Mouse (Mus musculus): ENCODE measurements around the gene Ano2. TPM values are rescaled to one million over a fixed set of nuclear protein-coding genes. Genes with fewer than 3 reads are reported as not detected.

Gene Ano2
- polyA plus RNA-seq, 1 experiment, result 0.28 TPM

GRCm38 (mm10) chr6:125973551-125973950 is 283.3 kb downstream of the Ano2 start:
- TF ChIP-seq POLR2A (IDR thresholded peaks at IDR 0.05; ENCODE audit: borderline replicate concordance, extremely low read depth, low read depth, low read length) (no peak), CTCF (IDR thresholded peaks at IDR 0.05; ENCODE audit: insufficient read depth, low read length) (no peak)
- Histone ChIP-seq H3K4me1 (ENCODE audit: control insufficient read depth, insufficient read depth, low read length) (no peaks in the 10 kb centered on the region), H3K4me3 (replicated peaks; ENCODE audit: extremely low read depth, low read depth, low read length) (no peak overlapping the region)
- no peak for DNase-seq

DNA sequence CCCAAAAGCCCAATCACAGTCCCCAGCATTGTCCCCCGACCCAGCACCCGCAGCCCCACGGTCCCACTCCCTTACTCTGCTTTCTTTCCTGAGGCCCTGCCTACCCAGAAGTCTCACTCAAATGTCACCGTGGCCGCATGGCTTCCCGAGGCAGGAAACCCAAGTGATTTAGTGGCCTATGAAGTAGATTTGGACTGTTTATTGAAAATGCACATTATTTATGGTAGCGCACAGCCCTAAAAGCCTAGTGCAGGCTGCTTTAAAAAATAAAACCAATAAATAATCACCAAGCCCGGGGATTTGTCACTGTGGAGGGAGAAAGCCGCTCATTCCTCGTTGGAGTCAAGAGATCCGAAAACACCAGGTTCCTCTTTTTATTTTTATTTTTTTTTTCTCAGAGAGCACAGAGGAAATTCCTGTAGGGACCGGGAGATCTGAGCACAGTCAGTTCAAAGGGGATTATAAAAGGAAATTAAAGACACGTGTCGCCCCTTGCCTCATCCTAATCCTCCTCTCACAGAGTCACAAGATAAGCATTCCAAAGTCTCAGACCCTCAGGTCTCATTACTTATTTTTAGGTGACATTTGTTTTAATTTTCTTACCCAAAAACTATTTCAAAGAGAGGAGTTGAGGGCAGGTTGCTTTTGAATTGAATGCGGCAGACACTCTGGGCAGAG is 285.7 kb downstream of the Ano2 start:
- no peak overlapping the region for H3K4me3 ChIP-seq (replicated peaks; ENCODE audit: extremely low read depth, low read depth, low read length)
- no peak for TF ChIP-seq POLR2A (IDR thresholded peaks at IDR 0.05; ENCODE audit: borderline replicate concordance, extremely low read depth, low read depth, low read length)
- no peak for TF ChIP-seq CTCF (IDR thresholded peaks at IDR 0.05; ENCODE audit: insufficient read depth, low read length)
- no peak for DNase-seq
- no peaks in the 10 kb centered on the region for H3K4me1 ChIP-seq (ENCODE audit: control insufficient read depth, insufficient read depth, low read length)
- 42% methylated on average over 15 of the region's 15 CpGs for WGBS

DNA sequence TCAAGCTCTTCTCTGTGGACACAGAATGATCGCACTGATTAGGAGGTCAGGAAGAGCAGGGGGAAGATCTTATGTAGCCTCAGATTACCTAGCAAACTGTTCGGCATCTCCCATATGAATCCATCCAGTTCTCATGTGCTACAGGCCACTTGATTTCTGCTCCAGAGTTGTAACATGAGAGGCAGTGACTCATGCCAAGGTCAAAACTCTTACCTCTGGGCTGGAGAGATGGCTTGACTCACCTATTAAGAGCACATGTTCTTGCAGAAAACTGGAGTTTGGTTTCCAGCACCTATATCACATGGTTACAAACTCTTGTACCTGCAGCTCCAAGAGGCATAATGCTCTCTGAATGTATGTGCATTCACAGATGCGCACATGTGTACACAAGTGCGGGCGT is 289.4 kb downstream of the Ano2 start:
- Histone ChIP-seq H3K4me3 (replicated peaks; ENCODE audit: extremely low read depth, low read depth, low read length) (no peak overlapping the region), H3K4me1 (ENCODE audit: control insufficient read depth, insufficient read depth, low read length) (no peaks in the 10 kb centered on the region)
- TF ChIP-seq POLR2A (IDR thresholded peaks at IDR 0.05; ENCODE audit: borderline replicate concordance, extremely low read depth, low read depth, low read length), result no peak
- TF ChIP-seq CTCF (IDR thresholded peaks at IDR 0.05; ENCODE audit: insufficient read depth, low read length), result no peak
- WGBS, result 90% methylated on average over 5 of the region's 5 CpGs
- DNase-seq, result no peak

- H3K4me1 ChIP-seq (ENCODE audit: control insufficient read depth, insufficient read depth, low read length), result no peaks in the 10 kb centered on the region
- DNase-seq, result no peak
- WGBS, result 65% methylated on average over 4 of the region's 4 CpGs
- no peak overlapping the region for H3K4me3 ChIP-seq (replicated peaks; ENCODE audit: extremely low read depth, low read depth, low read length)
- TF ChIP-seq POLR2A (IDR thresholded peaks at IDR 0.05; ENCODE audit: borderline replicate concordance, extremely low read depth, low read depth, low read length) (no peak), CTCF (IDR thresholded peaks at IDR 0.05; ENCODE audit: insufficient read depth, low read length) (no peak)
Observed at GRCm38 (mm10) chr6:125984050-125984449, 293.8 kb downstream of the Ano2 start.

DNA sequence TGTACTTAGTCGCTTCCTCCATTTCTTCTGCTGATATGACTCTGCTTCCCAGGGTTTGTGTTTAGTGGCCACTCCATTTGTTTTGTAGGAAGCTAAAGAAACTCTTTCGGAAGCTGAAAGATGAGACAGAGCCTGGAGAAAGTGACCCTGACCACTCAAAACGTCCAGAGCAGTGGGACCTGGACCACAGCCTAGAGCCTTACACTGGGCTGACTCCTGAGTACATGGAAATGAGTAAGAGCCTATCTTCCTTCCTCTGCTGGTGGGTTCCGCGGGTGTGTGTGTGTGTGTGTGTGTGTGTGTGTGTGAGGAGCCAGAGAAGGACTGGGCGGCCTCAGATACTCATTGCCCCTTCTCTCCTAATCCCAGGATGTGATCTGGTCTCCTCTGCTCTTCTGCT is 302.5 kb downstream of the Ano2 start:
- TF ChIP-seq POLR2A (IDR thresholded peaks at IDR 0.05; ENCODE audit: borderline replicate concordance, extremely low read depth, low read depth, low read length) (no peak), CTCF (IDR thresholded peaks at IDR 0.05; ENCODE audit: insufficient read depth, low read length) (no peak)
- 36% methylated on average over 6 of the region's 6 CpGs for WGBS
- no peak for DNase-seq
- Histone ChIP-seq H3K4me1 (ENCODE audit: control insufficient read depth, insufficient read depth, low read length) (no peaks in the 10 kb centered on the region; the same call in none of the 2 replicates), H3K4me3 (replicated peaks; ENCODE audit: extremely low read depth, low read depth, low read length) (no peak overlapping the region)

DNA sequence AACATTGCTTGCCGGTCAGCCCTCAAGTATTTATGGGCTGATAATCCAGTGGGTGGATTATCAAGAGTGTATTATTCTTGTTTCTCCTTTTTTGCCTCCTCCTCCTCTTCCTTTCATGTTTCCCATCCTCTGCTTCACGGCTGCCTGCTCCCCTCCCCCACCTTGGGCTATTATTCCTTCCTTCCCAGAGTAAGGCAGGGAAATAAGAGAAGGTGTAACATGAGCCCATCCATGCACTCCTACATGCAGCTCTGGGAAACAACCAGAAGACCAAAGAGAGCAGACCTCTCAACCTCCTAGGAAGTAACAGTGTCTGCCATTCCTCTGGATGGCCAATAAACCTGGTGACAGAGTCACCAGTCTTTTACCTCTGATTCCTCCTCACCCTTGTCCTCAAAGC is 311.6 kb downstream of the Ano2 start:
- no peak for TF ChIP-seq CTCF (IDR thresholded peaks at IDR 0.05; ENCODE audit: insufficient read depth, low read length)
- peaks cover 12% of the 10 kb centered on the region for H3K4me1 ChIP-seq (ENCODE audit: control insufficient read depth, insufficient read depth, low read length)
- H3K4me3 ChIP-seq (replicated peaks; ENCODE audit: extremely low read depth, low read depth, low read length), result no peak overlapping the region
- 63% methylated on average over 2 of the region's 2 CpGs for WGBS
- no peak for DNase-seq

DNA sequence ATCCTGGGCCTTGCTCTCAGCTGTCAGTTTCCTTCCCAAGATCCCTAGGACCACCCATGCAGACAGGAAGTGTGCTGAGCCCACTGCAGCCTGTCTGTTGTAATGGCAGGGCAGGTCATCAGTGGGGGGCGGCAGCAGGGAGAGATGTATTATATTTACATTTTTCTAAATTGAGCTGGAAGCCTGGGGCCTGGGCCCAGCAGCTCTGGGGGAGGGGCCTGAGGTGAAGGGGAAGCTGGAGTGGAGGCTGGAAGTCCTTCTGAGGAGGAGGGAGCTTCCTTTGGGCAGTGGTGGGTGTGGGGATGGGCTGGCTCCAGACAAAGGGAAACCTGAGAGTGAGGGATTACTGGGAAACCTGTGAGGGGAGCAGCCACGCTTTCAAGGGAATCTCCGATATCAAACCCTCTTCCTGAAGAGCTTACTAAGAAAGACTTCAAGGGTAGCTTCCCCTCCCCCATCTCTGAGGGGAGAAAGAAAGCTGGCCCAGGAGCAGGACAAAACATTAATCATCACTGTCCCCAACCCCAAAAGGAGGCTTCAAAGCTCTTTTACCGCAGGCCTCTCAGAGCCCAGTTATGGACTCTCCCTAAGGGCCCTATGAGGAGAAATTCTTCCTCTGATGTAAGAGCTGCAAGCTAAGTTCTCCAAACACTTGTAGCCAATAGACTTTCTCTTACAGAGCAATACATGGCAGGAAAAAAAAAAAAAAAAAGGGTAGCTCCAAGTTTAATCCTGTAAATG is 313.0 kb downstream of the Ano2 start:
- DNase-seq, result no peak

DNA sequence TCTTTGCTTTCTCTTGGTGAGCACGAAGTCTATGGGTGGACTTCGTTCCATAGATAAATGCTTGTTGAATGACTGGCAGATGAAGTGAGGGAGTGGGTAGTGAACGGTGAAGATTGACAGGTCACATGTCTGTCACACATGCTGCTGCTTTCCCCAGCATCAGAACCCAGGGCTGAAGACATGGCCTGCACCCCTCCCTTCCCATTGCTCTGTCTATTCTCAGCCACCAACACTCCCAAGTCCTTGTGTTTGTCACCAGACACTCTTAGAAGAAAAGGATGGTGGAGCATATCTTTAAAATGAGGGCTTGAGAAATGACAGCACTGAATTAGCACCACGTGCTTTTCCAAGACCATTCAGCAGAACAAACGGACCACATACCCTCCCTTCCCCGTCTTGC is 316.4 kb downstream of the Ano2 start:
- WGBS, result 89% methylated on average over 6 of the region's 6 CpGs
- H3K4me3 ChIP-seq (replicated peaks; ENCODE audit: extremely low read depth, low read depth, low read length), result no peak overlapping the region
- H3K4me1 ChIP-seq (ENCODE audit: control insufficient read depth, insufficient read depth, low read length), result peaks cover 12% of the 10 kb centered on the region
- TF ChIP-seq POLR2A (IDR thresholded peaks at IDR 0.05; ENCODE audit: borderline replicate concordance, extremely low read depth, low read depth, low read length), result no peak
- no peak for TF ChIP-seq CTCF (IDR thresholded peaks at IDR 0.05; ENCODE audit: insufficient read depth, low read length)
- no peak for DNase-seq

More for the DNA sequence above, 313.0 kb downstream of the Ano2 start:
- Histone ChIP-seq H3K4me3 (replicated peaks; ENCODE audit: extremely low read depth, low read depth, low read length) (no peak overlapping the region), H3K4me1 (ENCODE audit: control insufficient read depth, insufficient read depth, low read length) (peaks cover 12% of the 10 kb centered on the region)
- TF ChIP-seq CTCF (IDR thresholded peaks at IDR 0.05; ENCODE audit: insufficient read depth, low read length) (no peak), POLR2A (IDR thresholded peaks at IDR 0.05; ENCODE audit: borderline replicate concordance, extremely low read depth, low read depth, low read length) (no peak)
- WGBS, result 45% methylated on average over 4 of the region's 4 CpGs

DNA sequence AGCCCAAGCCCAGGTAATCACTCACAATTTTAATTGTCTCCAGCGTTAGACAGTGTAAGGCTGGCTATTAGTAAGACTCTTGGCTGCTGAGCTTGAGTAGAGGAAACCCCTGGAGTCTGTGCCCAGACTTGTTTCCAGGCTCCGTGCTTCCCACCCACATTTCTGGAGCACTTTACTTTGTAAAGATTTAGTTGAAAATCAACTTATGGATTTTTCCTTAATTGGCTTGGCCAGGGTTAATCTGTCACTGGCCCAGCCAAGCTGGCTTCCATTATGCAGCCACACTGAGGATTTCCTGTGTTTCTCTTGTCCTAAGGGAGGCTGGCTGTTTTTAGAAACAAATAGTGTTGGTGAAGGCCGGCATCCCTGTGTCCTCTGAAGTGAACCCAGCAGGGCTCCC is 318.9 kb downstream of the Ano2 start:
- no peak for DNase-seq
- H3K4me1 ChIP-seq (ENCODE audit: control insufficient read depth, insufficient read depth, low read length), result peaks cover 6% of the 10 kb centered on the region
- TF ChIP-seq POLR2A (IDR thresholded peaks at IDR 0.05; ENCODE audit: borderline replicate concordance, extremely low read depth, low read depth, low read length), result no peak
- no peak for TF ChIP-seq CTCF (IDR thresholded peaks at IDR 0.05; ENCODE audit: insufficient read depth, low read length)
- 25% methylated on average over 3 of the region's 3 CpGs for WGBS
- H3K4me3 ChIP-seq (replicated peaks; ENCODE audit: extremely low read depth, low read depth, low read length), result no peak overlapping the region

DNA sequence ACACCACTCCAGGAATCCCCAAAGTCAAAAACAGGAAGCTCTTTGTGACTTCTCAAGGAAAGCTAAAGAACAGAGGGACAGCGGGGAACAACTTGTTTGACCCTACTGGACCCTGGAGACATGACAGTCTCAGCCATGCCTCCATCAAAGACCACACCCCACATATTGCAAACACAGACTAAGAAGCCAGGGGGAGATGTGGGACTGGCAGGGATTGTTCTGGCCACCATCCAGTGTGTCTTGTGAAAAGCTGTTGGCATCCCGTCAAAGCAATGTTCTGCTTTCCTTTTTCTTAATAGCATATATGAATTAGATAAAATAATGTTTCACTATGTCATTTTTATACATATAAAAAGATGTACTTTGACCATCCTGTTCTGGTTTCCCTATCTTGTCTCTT is 326.8 kb downstream of the Ano2 start:
- 45% methylated on average over 2 of the region's 2 CpGs for WGBS

More for the DNA sequence above, 326.8 kb downstream of the Ano2 start:
- no peak for DNase-seq
- Histone ChIP-seq H3K4me3 (replicated peaks; ENCODE audit: extremely low read depth, low read depth, low read length) (no peak overlapping the region), H3K4me1 (ENCODE audit: control insufficient read depth, insufficient read depth, low read length) (no peaks in the 10 kb centered on the region; the same call in 1 of the 2 replicates)
- TF ChIP-seq POLR2A (IDR thresholded peaks at IDR 0.05; ENCODE audit: borderline replicate concordance, extremely low read depth, low read depth, low read length), result no peak
- peak; percentile 22; the same call in 1 of the 2 replicates for TF ChIP-seq CTCF (IDR thresholded peaks at IDR 0.05; ENCODE audit: insufficient read depth, low read length)

Measured in lung, adult 2 months (tissue).